31 mouse cellular contexts compared by ENCODE assay signal in genomic region chr5:92781082-92781481, GRCm38 (mm10).
DNase-seq lines count a peak whose midpoint lies in the region; ATAC-seq and TF ChIP-seq lines count a peak whose summit lies in the region.
"Had no signal": no experiment of that assay in that cellular context is flagged by ENCODE, and none has a peak within 500 bp of the region (broad histone marks: within the 10 kb centered on the region; RNA-seq: fewer than 3 reads in every experiment).

No protein-coding gene starts in this region.

- TF ChIP-seq CTCF in intestine, postnatal 0 days (IDR thresholded peaks at IDR 0.05; ENCODE audit: low read depth): peak; percentile 37
- TF ChIP-seq CTCF in lung, embryonic 14.5 days (IDR thresholded peaks at IDR 0.05; ENCODE audit: low read depth): peak; percentile 38; the same call in 1 of the 2 replicates
- TF ChIP-seq CTCF in brain, embryonic 14.5 days (IDR thresholded peaks at IDR 0.05; ENCODE audit: borderline replicate concordance, extremely low read depth, insufficient read depth, insufficient read length): peak; percentile 9; the same call in 1 of the 2 replicates

- H3K27ac ChIP-seq in intestine, postnatal 0 days (ENCODE audit: low read depth, low read length): no peak overlapping the region
- no peak overlapping the region for H3K27ac ChIP-seq in intestine, embryonic 15.5 days
- no peak overlapping the region for H3K27ac ChIP-seq in lung, embryonic 14.5 days (ENCODE audit: low read depth)
- H3K27ac ChIP-seq: forebrain, embryonic 13.5 days; heart, embryonic 13.5 days; hindbrain, embryonic 10.5 days; hindbrain, embryonic 15.5 days; liver, embryonic 13.5 days; lung, embryonic 15.5 days; midbrain, embryonic 13.5 days; stomach, embryonic 15.5 days had no signal

- H3K9me3 ChIP-seq in intestine, postnatal 0 days (ENCODE audit: control insufficient read depth): no peaks in the 10 kb centered on the region
- no peaks in the 10 kb centered on the region for H3K9me3 ChIP-seq in intestine, embryonic 15.5 days
- H3K9me3 ChIP-seq in lung, embryonic 14.5 days (ENCODE audit: low read depth, low read length): no peaks in the 10 kb centered on the region
- H3K9me3 ChIP-seq: hindbrain, embryonic 15.5 days; liver, embryonic 13.5 days; lung, embryonic 15.5 days; stomach, embryonic 15.5 days had no signal

- no peak for ATAC-seq in intestine, postnatal 0 days
- no peak for ATAC-seq in intestine, embryonic 15.5 days
- ATAC-seq in lung, embryonic 14.5 days (ENCODE audit: insufficient read depth): no peak
- ATAC-seq: CD4-positive, CD25-positive, alpha-beta regulatory T cell, adult 4 months; forebrain, embryonic 13.5 days; inflammation-experienced regulatory T-cells, adult 6 months; midbrain, embryonic 13.5 days had no signal

- DNase-seq in lung, embryonic 14.5 days: no peak
- no peak for DNase-seq in lung, postnatal 10 days
- peak; percentile 5 for DNase-seq in NIH3T3 (ENCODE audit: low read depth)
- DNase-seq in brain, embryonic 14.5 days (ENCODE audit: low read depth): no peak
- DNase-seq in urinary bladder, postnatal 36 days (ENCODE audit: low spot score in 2 of 2): no peak
- DNase-seq: adrenal gland, adult 2 months; adrenal gland, postnatal 36 days; cerebellum, adult 2 months; cerebellum, postnatal 36 days; heart, postnatal 10 days; kidney, adult 2 months; kidney, postnatal 10 days; layer of hippocampus, adult 9-11 months; left cerebral cortex, postnatal 4 days; liver, embryonic 13.5 days; lung, postnatal 4 days; retina, postnatal 1 day; right cerebral cortex, postnatal 14 days; thymus, postnatal 14 days had no signal

- H3K9ac ChIP-seq in intestine, postnatal 0 days (ENCODE audit: low read depth, low read length): no peak overlapping the region
- H3K9ac ChIP-seq in intestine, embryonic 15.5 days: no peak overlapping the region
- no peak overlapping the region for H3K9ac ChIP-seq in lung, embryonic 14.5 days
- H3K9ac ChIP-seq: forebrain, embryonic 13.5 days; heart, embryonic 13.5 days; hindbrain, embryonic 15.5 days; liver, embryonic 13.5 days; lung, embryonic 15.5 days; midbrain, embryonic 13.5 days; stomach, embryonic 15.5 days had no signal

- no peak overlapping the region for H3K4me2 ChIP-seq in intestine, postnatal 0 days (replicated peaks; ENCODE audit: low read depth)
- no peak overlapping the region for H3K4me2 ChIP-seq in intestine, embryonic 15.5 days (replicated peaks)
- no peak overlapping the region for H3K4me2 ChIP-seq in lung, embryonic 14.5 days
- H3K4me2 ChIP-seq: forebrain, embryonic 13.5 days; heart, embryonic 13.5 days; hindbrain, embryonic 15.5 days; liver, embryonic 13.5 days; lung, embryonic 15.5 days; midbrain, embryonic 13.5 days; stomach, embryonic 15.5 days had no signal

- no peak for TF ChIP-seq POLR2A in brain, embryonic 14.5 days (IDR thresholded peaks at IDR 0.05; ENCODE audit: borderline replicate concordance, extremely low read depth, insufficient read depth, insufficient read length, poor library complexity, severe bottlenecking)

- no peak overlapping the region for H3K4me3 ChIP-seq in intestine, postnatal 0 days (ENCODE audit: low read depth, low read length)
- no peak overlapping the region for H3K4me3 ChIP-seq in intestine, embryonic 15.5 days (replicated peaks)
- H3K4me3 ChIP-seq in lung, embryonic 14.5 days (ENCODE audit: low read depth, low read length): no peak overlapping the region
- H3K4me3 ChIP-seq: forebrain, embryonic 13.5 days; heart, embryonic 13.5 days; hindbrain, embryonic 10.5 days; hindbrain, embryonic 15.5 days; liver, embryonic 13.5 days; lung, embryonic 15.5 days; midbrain, embryonic 13.5 days; stomach, embryonic 15.5 days had no signal

- no peaks in the 10 kb centered on the region for H3K36me3 ChIP-seq in intestine, postnatal 0 days (ENCODE audit: control insufficient read depth, insufficient read depth)
- H3K36me3 ChIP-seq in intestine, embryonic 15.5 days: no peaks in the 10 kb centered on the region; the same call in 1 of the 2 replicates
- H3K36me3 ChIP-seq in lung, embryonic 14.5 days (ENCODE audit: insufficient read depth): no peaks in the 10 kb centered on the region
- H3K36me3 ChIP-seq: hindbrain, embryonic 15.5 days; liver, embryonic 13.5 days; lung, embryonic 15.5 days; midbrain, embryonic 13.5 days; stomach, embryonic 15.5 days had no signal

- H3K4me1 ChIP-seq in intestine, postnatal 0 days (replicated peaks; ENCODE audit: control insufficient read depth, insufficient read depth, low read length): no peaks in the 10 kb centered on the region
- peaks cover 6% of the 10 kb centered on the region; the same call in 1 of the 2 replicates for H3K4me1 ChIP-seq in intestine, embryonic 15.5 days (replicated peaks)
- H3K4me1 ChIP-seq in lung, embryonic 14.5 days (ENCODE audit: insufficient read depth): no peaks in the 10 kb centered on the region
- H3K4me1 ChIP-seq: hindbrain, embryonic 15.5 days; liver, embryonic 13.5 days; megakaryocyte, embryonic 14.5 days; stomach, embryonic 15.5 days had no signal

- no peaks in the 10 kb centered on the region for H3K27me3 ChIP-seq in intestine, postnatal 0 days (replicated peaks; ENCODE audit: control insufficient read depth, insufficient read depth, low read length)
- no peaks in the 10 kb centered on the region for H3K27me3 ChIP-seq in intestine, embryonic 15.5 days (replicated peaks)
- no peaks in the 10 kb centered on the region for H3K27me3 ChIP-seq in lung, embryonic 14.5 days (ENCODE audit: insufficient read depth, low read length)
- H3K27me3 ChIP-seq: forebrain, embryonic 13.5 days; heart, embryonic 13.5 days; hindbrain, embryonic 15.5 days; liver, embryonic 13.5 days; lung, embryonic 15.5 days; megakaryocyte, embryonic 14.5 days; midbrain, embryonic 13.5 days; stomach, embryonic 15.5 days had no signal
